Mouse (Mus musculus) cortical plate, adult 2 months (tissue): Measurements from ENCODE around the gene Dhx30.

Experiments used
- CTCF ChIP-seq: fragments of 200-500 bp; IDR thresholded peaks from 2 replicates; pipeline ENCODE4 v1.5.1; 2011; ENCODE audit warnings: mild to moderate bottlenecking, control low read depth, low read length; ENCODE audit not compliant: insufficient read depth; ENCODE audit errors: extremely low read depth
- POLR2A ChIP-seq: fragments of 200-500 bp; IDR thresholded peaks from 2 replicates; pipeline ENCODE4 v1.6.1; 2011; ENCODE audit warnings: mild to moderate bottlenecking, low read length, control low read depth; ENCODE audit not compliant: insufficient read depth; ENCODE audit errors: extremely low read depth

- TF ChIP-seq CTCF = no peak
- no peak for TF ChIP-seq POLR2A
Measured at GRCm38 (mm10) chr9:110139119-110139518, 21.5 kb upstream of the Dhx30 start.
